Comparison of ENCODE assay signal across 11 mouse cellular contexts in the genomic region with DNA sequence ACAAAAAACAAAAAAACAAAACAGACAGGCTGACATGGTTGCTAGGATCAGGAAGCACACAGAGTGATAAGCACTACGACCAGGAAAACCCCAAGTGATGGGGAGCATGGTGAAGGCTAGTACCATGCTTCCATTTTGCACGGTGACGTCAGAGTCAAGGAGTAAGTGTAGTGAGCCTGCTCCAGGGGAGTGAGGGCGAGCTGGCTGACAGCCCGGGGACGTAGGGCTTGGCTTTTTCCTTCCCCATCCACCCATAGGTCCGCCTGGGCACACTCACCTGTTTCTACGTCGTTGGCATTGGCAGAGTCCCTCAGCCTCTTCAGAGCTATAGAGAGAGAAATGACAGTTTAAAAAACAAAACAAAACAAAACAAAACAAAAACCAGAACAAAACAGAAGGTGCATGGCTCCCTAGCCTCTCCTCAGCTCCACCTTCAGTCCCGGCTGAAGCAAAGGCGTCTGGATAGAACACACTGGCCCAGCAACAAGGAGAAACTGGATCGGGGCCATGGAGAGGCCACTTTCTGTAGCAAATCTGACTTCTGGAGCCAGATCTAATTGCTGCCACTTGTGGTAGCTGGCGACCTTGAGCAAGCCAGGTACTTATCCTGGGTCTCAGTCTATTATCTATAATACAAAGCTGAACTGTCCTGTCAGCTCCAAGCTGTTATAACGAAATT. TPM values are rescaled to one million over a fixed set of nuclear protein-coding genes. Genes with fewer than 3 reads are reported as not detected.
DNase-seq lines count a peak whose midpoint lies in the region; ATAC-seq lines count a peak whose summit lies in the region.
"Had no signal": no experiment of that assay in that cellular context is flagged by ENCODE, and none has a peak within 500 bp of the region (broad histone marks: within the 10 kb centered on the region; RNA-seq: fewer than 3 reads in every experiment).

No protein-coding gene starts in this region.

- H3K4me3 ChIP-seq in kidney, embryonic 16.5 days (ENCODE audit: low read length) = no peak overlapping the region
- H3K4me3 ChIP-seq in embryonic facial prominence, embryonic 10.5 days = peak overlapping the region; percentile 94
- no peak overlapping the region for H3K4me3 ChIP-seq in forebrain, embryonic 14.5 days (ENCODE audit: low read depth, low read length)

- no peaks in the 10 kb centered on the region for H3K9me3 ChIP-seq in kidney, embryonic 16.5 days (ENCODE audit: low read length)
- H3K9me3 ChIP-seq in embryonic facial prominence, embryonic 10.5 days = no peaks in the 10 kb centered on the region
- no peaks in the 10 kb centered on the region for H3K9me3 ChIP-seq in forebrain, embryonic 14.5 days (replicated peaks; ENCODE audit: control insufficient read depth, low read length)

- no peak overlapping the region for H3K9ac ChIP-seq in kidney, embryonic 16.5 days (replicated peaks; ENCODE audit: low read length)
- H3K9ac ChIP-seq in forebrain, embryonic 14.5 days (ENCODE audit: low read length) = no peak overlapping the region

- H3K4me2 ChIP-seq in kidney, embryonic 16.5 days (replicated peaks; ENCODE audit: low read depth, low read length) = no peak overlapping the region
- H3K4me2 ChIP-seq in forebrain, embryonic 14.5 days (ENCODE audit: low read length) = peak overlapping the region; percentile 82; the same call in 1 of the 2 replicates

- no peak overlapping the region for H3K27ac ChIP-seq in kidney, embryonic 16.5 days (ENCODE audit: low read length)
- H3K27ac ChIP-seq in embryonic facial prominence, embryonic 10.5 days (replicated peaks) = no peak overlapping the region
- H3K27ac ChIP-seq in forebrain, embryonic 14.5 days (ENCODE audit: low read depth, low read length) = no peak overlapping the region
- H3K27ac ChIP-seq: macrophage had no signal

- no peaks in the 10 kb centered on the region for H3K27me3 ChIP-seq in kidney, embryonic 16.5 days (ENCODE audit: insufficient read depth, low read length)
- no peaks in the 10 kb centered on the region for H3K27me3 ChIP-seq in embryonic facial prominence, embryonic 10.5 days (replicated peaks; ENCODE audit: low read depth, poor library complexity, severe bottlenecking)
- H3K27me3 ChIP-seq in forebrain, embryonic 14.5 days (replicated peaks; ENCODE audit: control insufficient read depth, insufficient read depth, low read length) = no peaks in the 10 kb centered on the region
- H3K27me3 ChIP-seq: Patski had no signal

- H3K36me3 ChIP-seq in kidney, embryonic 16.5 days (ENCODE audit: insufficient read depth, low read length) = peaks cover 47% of the 10 kb centered on the region
- peaks cover 52% of the 10 kb centered on the region for H3K36me3 ChIP-seq in embryonic facial prominence, embryonic 10.5 days (replicated peaks)
- H3K36me3 ChIP-seq in forebrain, embryonic 14.5 days (ENCODE audit: control insufficient read depth, insufficient read depth, low read length) = peaks cover 51% of the 10 kb centered on the region

- ATAC-seq in kidney, embryonic 16.5 days (ENCODE audit: low FRiP score, low TSS enrichment) = no peak
- ATAC-seq in forebrain, embryonic 14.5 days = no peak
- ATAC-seq: Patski had no signal

- DNase-seq in kidney, postnatal 25 days = peak; percentile 30 to 60
- no peak for DNase-seq in embryonic facial prominence, embryonic 10.5 days (ENCODE audit: low spot score)
- DNase-seq in forebrain, embryonic 14.5 days (ENCODE audit: low spot score) = no peak
- DNase-seq in lung, postnatal 10 days = peak; percentile 31
- no peak for DNase-seq in frontal cortex, postnatal 14 days (ENCODE audit: low spot score in 2 of 2)
- DNase-seq in urinary bladder, adult 2 months (ENCODE audit: low spot score) = no peak
- DNase-seq: right cerebral cortex, adult 18-20 months; thymus, postnatal 14 days had no signal

- H3K4me1 ChIP-seq in kidney, embryonic 16.5 days (ENCODE audit: insufficient read depth, low read length) = peaks cover 16% of the 10 kb centered on the region
- peaks cover 30% of the 10 kb centered on the region for H3K4me1 ChIP-seq in embryonic facial prominence, embryonic 10.5 days
- peaks cover 2% of the 10 kb centered on the region; the same call in 1 of the 2 replicates for H3K4me1 ChIP-seq in forebrain, embryonic 14.5 days (ENCODE audit: control insufficient read depth, insufficient read depth, low read length)

- WGBS in kidney, embryonic 16.5 days = 81% methylated on average over 14 of the region's 14 CpGs
- 82% methylated on average over 14 of the region's 14 CpGs for WGBS in embryonic facial prominence, embryonic 10.5 days
- WGBS in forebrain, embryonic 14.5 days = 84% methylated on average over 14 of the region's 14 CpGs

RNA-seq across cellular contexts. Expression of gene Ankrd54, which starts 1.7 kb away (rescaled TPM):
- 51.7 and 52.5 TPM in 2 replicates for polyA plus RNA-seq in kidney, embryonic 16.5 days (2015; fragmentation: Nextera tagmentation; extraction: Ambion mirVana)
- 57.7 and 61.8 TPM in 2 replicates for polyA plus RNA-seq in embryonic facial prominence, embryonic 10.5 days (2016; fragmentation: Nextera tagmentation; extraction: Ambion mirVana)
- polyA plus RNA-seq in forebrain, embryonic 14.5 days (2014; fragmentation: Nextera tagmentation; extraction: Ambion mirVana) = 51.3 and 53.3 TPM in 2 replicates
- polyA plus RNA-seq in urinary bladder, adult 2 months (2012; rRNA removed) = 24.5 and 26.0 TPM in 2 replicates

RNA-seq across cellular contexts. Expression of gene Eif3l, which starts 14.0 kb away (rescaled TPM):
- polyA plus RNA-seq in kidney, embryonic 16.5 days (2015; fragmentation: Nextera tagmentation; extraction: Ambion mirVana) = 254 and 260 TPM in 2 replicates
- polyA plus RNA-seq in embryonic facial prominence, embryonic 10.5 days (2016; fragmentation: Nextera tagmentation; extraction: Ambion mirVana) = 280 and 287 TPM in 2 replicates
- polyA plus RNA-seq in forebrain, embryonic 14.5 days (2014; fragmentation: Nextera tagmentation; extraction: Ambion mirVana) = 191 and 209 TPM in 2 replicates
- polyA plus RNA-seq in urinary bladder, adult 2 months (2012; rRNA removed) = 125 and 145 TPM in 2 replicates

RNA-seq across cellular contexts. Expression of gene Galr3, which starts 19.3 kb away (rescaled TPM):
- not detected in 2 replicates for polyA plus RNA-seq in kidney, embryonic 16.5 days (2015; fragmentation: Nextera tagmentation; extraction: Ambion mirVana)
- not detected in 2 replicates for polyA plus RNA-seq in embryonic facial prominence, embryonic 10.5 days (2016; fragmentation: Nextera tagmentation; extraction: Ambion mirVana)
- not detected in 2 replicates for polyA plus RNA-seq in forebrain, embryonic 14.5 days (2014; fragmentation: Nextera tagmentation; extraction: Ambion mirVana)
- polyA plus RNA-seq in urinary bladder, adult 2 months (2012; rRNA removed) = 0.14 and 0.19 TPM in 2 replicates
- polyA plus RNA-seq: macrophage had no signal

RNA-seq across cellular contexts. Expression of gene H1f0, which starts 32.8 kb away (rescaled TPM):
- 521 and 528 TPM in 2 replicates for polyA plus RNA-seq in kidney, embryonic 16.5 days (2015; fragmentation: Nextera tagmentation; extraction: Ambion mirVana)
- 371 and 392 TPM in 2 replicates for polyA plus RNA-seq in embryonic facial prominence, embryonic 10.5 days (2016; fragmentation: Nextera tagmentation; extraction: Ambion mirVana)
- 155 and 238 TPM in 2 replicates for polyA plus RNA-seq in forebrain, embryonic 14.5 days (2014; fragmentation: Nextera tagmentation; extraction: Ambion mirVana)
- 103 and 117 TPM in 2 replicates for polyA plus RNA-seq in urinary bladder, adult 2 months (2012; rRNA removed)

RNA-seq across cellular contexts. Expression of gene Micall1, which starts 47.7 kb away (rescaled TPM):
- polyA plus RNA-seq in kidney, embryonic 16.5 days (2015; fragmentation: Nextera tagmentation; extraction: Ambion mirVana) = 8.5 and 8.9 TPM in 2 replicates
- polyA plus RNA-seq in embryonic facial prominence, embryonic 10.5 days (2016; fragmentation: Nextera tagmentation; extraction: Ambion mirVana) = 7.3 and 7.4 TPM in 2 replicates
- polyA plus RNA-seq in forebrain, embryonic 14.5 days (2014; fragmentation: Nextera tagmentation; extraction: Ambion mirVana) = 5.7 and 6.3 TPM in 2 replicates
- polyA plus RNA-seq in urinary bladder, adult 2 months (2012; rRNA removed) = 63.5 and 79.4 TPM in 2 replicates

Comparison
In these comparisons a context has a peak if more than half of its experiments do, and no peak if none do; other contexts are left out.
1. DNase-seq: peak in kidney, postnatal 25 days (2 of 2) and lung, postnatal 10 days (single experiment); none in embryonic facial prominence, embryonic 10.5 days (single experiment), forebrain, embryonic 14.5 days (single experiment), frontal cortex, postnatal 14 days (0 of 2) and urinary bladder, adult 2 months (single experiment).